Mouse (Mus musculus) testis, adult 2 months (tissue): ENCODE measurements at regions not wholly inside any gene's neighbourhood (a gene's known extent, or its start where the extent isn't known, plus 50 kb on each side); places are given as distances from the start of the nearest gene placed in this dataset.

Source experiments
- CTCF ChIP-seq: fragments of 200-500 bp; IDR thresholded peaks from 2 replicates; pipeline ENCODE4 v1.5.1; 2012; ENCODE audit warnings: low read depth, mild to moderate bottlenecking, inconsistent platforms, low read length, moderate library complexity; ENCODE audit not compliant: control insufficient read depth, insufficient read depth, insufficient replicate concordance
- POLR2A ChIP-seq: fragments of 200-500 bp; IDR thresholded peaks from 2 replicates; pipeline ENCODE4 v1.6.1; 2012; ENCODE audit warnings: low read depth, mild to moderate bottlenecking, inconsistent platforms, low read length, moderate library complexity; ENCODE audit not compliant: control insufficient read depth

- TF ChIP-seq POLR2A (no peak), CTCF (no peak)
These were observed 151.5 kb upstream of the F930015N05Rik start for GRCm38 (mm10) chr11:64587751-64588600.
